Mouse (Mus musculus) heart, postnatal 14 days (tissue): ENCODE data around the gene Gm4869. TPM values are rescaled to one million over a fixed set of nuclear protein-coding genes. Genes with fewer than 3 reads are reported as not detected.
"Not testable (repeated sequence)": the region's sequence is repeated elsewhere in the genome, so short reads cannot be mapped to it uniquely, and the experiment has no call there.

ENCODE experiments used
- DNase-seq, 2 experiments: peaks; one replicate each; pipeline ENCODE4 v3.0.0; 2021 to 2022
- intact Hi-C: fragments of 180-260 bp; cut with DNase I; formaldehyde crosslinking; loops from one replicate; pipeline ENCODE4 v1.15.1; 2025
- long read RNA-seq, 2 experiments: library from polyadenylated mRNA; stranded (forward); transcript quantifications; one replicate each; pipeline ENCODE4 v2.0.0; 2021
- total RNA-seq, 2 experiments: library from RNA; stranded (reverse); gene quantifications; 2 replicates each; pipeline ENCODE4 v1.2.3; 2021

Gm4869 gene
- not detected for total RNA-seq
- long read RNA-seq, experiment 1: 0 reads
- long read RNA-seq, experiment 2: 0 reads

DNA sequence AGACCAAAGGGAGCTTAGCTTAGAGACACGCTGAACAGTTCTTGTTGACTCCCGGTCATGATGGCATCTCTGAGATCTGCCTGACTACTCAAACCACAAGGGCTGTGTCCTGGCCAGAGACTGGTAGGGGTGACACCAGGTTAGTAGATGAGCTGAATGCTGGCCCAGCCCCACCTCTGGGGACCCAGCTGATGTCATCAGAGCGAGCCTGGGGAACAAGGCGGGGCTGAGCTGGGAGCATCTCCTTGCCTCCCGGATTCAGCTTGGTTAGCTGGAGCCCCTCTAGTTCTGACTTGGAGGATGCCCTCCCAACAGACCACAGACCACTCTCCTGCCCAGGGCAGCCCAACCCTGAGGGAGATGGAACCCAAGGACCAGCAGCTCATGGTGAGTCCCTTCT lies at the start of gene Gm4869:
Gene Gm4869, plus strand, starts transcription at position 301 of the 400 bp plus-strand sequence.
- intact Hi-C loops: no loop called here
- DNase-seq: no peak

DNA sequence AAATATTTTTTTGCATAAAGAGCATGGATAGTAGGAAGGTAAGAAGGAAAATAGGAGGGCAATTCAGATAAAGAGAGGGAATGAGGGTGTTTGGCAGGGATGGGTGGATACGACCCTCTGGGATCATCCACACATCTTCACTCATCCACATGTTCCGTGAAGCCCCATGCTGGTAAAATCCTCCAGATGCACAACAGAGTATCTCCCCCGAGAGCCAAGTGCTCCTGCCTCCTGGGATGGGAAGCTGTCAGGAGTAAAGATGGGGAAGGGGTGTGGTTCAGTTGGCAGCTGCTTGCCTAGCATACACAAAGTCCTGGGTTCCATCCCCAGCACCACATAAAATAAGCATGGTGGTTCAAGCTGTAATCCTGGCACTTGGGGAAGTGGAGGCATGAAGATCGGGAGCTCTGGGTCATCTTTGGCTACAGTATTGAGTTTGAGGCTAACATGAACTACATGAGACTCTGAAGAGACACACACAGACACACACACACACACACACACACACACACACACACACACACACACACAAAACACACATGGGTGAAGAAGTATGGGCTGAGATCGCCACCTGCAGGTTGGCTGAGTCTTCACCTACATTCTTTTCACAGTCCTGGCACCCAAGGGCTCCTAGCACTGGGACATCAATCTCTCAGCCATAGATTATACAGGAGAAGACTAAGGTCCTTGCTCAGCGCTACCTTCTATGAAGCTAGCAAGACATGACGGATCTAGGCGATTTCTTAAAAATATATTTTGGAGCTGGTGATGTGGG lies 49.1 kb upstream of the Gm4869 start:
- peak in 1 of 2 experiments; percentile 42 for DNase-seq

GRCm38 (mm10) chr5:140402640-140403270 lies 42.7 kb upstream of the Gm4869 start:
- DNase-seq: no peak
- intact Hi-C loops: no loop called here

More for the DNA sequence above, 49.1 kb upstream of the Gm4869 start:
- intact Hi-C loops: loop anchor here (10.0 kb wide), 1 partner anchor 192 kb away; no protein-coding TSS in a partner anchor

- intact Hi-C loops: no loop called here
Observed at GRCm38 (mm10) chr5:140405126-140405525, 40.3 kb upstream of the Gm4869 start.

GRCm38 (mm10) chr5:140406666-140407065 lies 38.8 kb upstream of the Gm4869 start:
- DNase-seq: no peak
- intact Hi-C loops: no loop called here

More at GRCm38 (mm10) chr5:140405126-140405525, 40.3 kb upstream of the Gm4869 start:
- DNase-seq: no peak

DNA sequence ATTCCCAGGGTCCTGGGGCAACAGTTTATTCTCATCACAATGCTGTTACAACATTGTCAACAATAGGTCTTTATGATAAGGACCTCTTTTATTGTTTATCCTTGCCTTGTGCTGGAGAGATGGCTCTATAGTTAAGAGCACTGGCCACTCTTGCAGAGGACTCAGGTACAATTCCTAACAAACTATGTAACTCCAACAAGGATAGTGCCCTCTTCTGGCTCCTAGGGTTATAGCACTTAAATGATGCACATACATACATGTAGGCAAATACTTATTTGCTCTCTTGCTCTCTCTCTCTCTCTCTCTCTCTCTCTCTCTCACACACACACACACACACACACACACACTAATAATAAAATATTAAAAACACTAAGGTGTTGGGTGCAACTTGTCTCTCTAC lies 36.6 kb upstream of the Gm4869 start:
- intact Hi-C loops: no loop called here
- no peak for DNase-seq

- peak; percentile 65 to 76 for DNase-seq
- intact Hi-C loops: loop anchor here (5.0 to 10.0 kb wide), 2 partner anchors 79 to 577 kb away; partner anchors contain the start of gene Mrm2
Observed at GRCm38 (mm10) chr5:140411339-140411738, 34.1 kb upstream of the Gm4869 start.

DNA sequence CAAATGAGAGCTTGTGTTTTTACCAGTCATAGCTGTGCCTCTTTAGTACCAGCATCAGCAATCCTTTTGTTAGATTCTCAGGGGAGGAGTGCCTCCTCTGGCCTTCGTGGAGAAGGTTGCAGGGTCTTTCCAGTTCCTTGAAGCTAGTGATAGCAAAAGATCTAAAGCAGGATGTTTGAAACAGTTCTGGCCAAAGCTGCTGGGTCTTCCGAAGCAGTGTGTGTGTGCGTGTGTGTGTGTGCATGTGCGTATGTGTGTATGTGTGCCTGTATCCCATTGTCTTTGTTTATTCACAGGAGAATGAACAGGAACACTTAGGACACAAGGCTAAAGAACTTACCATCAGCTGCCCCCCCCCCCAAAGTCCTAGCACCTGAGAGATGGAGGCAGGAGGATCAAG lies 30.8 kb upstream of the Gm4869 start:
- no peak for DNase-seq
- intact Hi-C loops: loop anchor here (5.0 to 10.0 kb wide), 3 partner anchors 82 to 580 kb away; partner anchors contain the start of genes Chst12 and Mrm2

DNA sequence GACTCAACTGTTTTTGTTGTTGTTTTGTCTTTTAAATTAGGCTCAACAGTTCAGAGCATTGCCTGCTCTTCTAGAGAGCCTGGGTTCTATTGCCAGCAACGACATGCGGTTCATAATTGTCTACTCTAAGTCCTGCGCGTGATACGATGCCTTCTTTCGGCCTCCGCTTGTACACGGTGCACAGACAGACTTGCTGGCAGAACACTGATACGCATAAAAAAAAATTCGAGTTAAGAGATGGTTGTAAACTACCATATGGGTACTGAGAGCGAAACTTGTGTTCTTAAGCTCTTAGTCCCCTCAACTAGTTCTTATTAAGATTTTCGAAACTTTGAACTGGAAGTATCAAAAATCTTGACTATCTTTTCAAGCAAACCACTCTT lies 27.3 kb upstream of the Gm4869 start:
- DNase-seq: peak in 1 of 2 experiments; percentile 20
- intact Hi-C loops: loop anchor here (5.0 to 10.0 kb wide), 2 partner anchors 89 to 583 kb away; partner anchors contain the start of gene Chst12

DNA sequence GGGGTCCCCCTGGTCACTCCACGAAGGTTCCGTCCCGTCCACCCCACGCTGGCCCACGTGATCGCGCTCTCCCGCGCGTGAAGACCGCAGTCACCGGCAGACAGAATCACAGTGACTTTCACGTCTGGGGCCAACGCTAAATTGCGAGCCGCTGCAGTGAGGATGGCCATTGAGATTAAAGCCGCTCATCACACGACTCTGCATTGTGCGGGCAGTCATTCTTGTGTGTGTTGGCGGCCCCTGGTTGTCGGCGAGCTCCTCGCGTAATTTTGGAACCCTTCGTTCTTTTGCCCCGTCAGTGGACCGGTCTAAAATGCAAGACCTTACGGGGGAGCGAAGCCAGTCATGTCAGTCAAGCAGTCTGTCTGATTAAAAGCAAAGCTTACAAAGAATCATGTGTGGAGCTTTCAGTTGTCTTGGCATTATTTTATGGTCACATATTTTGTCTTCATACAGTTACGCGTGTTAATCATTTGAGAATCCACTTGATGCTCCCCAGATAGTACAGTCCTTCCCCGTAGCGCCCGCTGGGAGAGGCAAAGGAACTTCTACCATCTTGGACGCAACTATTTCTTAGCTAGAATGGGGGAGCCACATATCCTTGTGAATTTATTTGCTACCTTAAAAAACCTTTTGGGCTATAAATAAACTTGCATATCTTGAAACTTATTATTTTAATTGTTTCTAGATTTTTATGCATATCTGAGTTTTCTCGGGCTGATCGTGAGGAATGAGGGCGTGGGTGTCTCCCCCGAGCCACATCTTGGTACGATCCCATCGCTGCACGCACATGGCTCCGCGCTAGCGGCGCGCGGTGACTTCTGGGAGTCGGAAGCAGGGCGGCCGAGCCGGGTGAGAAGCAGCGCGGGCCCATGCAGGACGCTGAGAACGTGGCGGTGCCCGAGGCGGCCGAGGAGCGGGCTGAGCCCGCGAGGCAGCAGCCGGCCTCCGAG lies 26.7 kb upstream of the Gm4869 start, which contains the start of gene Eif3b:
Gene Eif3b, plus strand, starts transcription at position 840 of the 953 bp plus-strand sequence.
- DNase-seq: peak; percentile 89 to 90
- intact Hi-C loops: loop anchor here (5.0 to 10.0 kb wide), 2 partner anchors 89 to 584 kb away; partner anchors contain the start of gene Chst12

GRCm38 (mm10) chr5:140419442-140420080 lies 25.9 kb upstream of the Gm4869 start:
- intact Hi-C loops: loop anchor here (5.0 to 10.0 kb wide), 3 partner anchors 88 to 585 kb away; partner anchors contain the start of gene Chst12
- no peak for DNase-seq

DNA sequence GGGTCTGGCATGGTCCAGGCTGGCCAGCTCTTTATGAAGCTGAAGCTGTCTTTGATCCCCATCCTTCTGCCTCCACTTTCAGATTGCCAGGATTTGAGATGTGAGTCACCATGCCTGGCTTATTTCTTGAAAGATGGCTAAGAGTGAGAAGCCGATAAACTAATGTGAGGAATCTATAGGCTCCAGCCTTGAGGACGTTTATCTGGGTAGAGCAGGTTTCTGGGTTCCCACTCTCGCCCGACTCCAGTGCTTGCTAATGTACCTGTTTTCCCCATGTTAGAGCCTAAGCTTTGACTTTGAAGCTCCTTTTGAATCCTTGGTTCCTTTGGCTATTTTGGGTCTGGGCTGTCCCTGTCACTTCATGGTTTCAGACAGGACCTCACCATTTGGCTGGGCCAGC lies 24.8 kb upstream of the Gm4869 start:
- intact Hi-C loops: loop anchor here (5.0 kb wide), 1 partner anchor 117 kb away; no protein-coding TSS in a partner anchor
- DNase-seq: no peak

DNA sequence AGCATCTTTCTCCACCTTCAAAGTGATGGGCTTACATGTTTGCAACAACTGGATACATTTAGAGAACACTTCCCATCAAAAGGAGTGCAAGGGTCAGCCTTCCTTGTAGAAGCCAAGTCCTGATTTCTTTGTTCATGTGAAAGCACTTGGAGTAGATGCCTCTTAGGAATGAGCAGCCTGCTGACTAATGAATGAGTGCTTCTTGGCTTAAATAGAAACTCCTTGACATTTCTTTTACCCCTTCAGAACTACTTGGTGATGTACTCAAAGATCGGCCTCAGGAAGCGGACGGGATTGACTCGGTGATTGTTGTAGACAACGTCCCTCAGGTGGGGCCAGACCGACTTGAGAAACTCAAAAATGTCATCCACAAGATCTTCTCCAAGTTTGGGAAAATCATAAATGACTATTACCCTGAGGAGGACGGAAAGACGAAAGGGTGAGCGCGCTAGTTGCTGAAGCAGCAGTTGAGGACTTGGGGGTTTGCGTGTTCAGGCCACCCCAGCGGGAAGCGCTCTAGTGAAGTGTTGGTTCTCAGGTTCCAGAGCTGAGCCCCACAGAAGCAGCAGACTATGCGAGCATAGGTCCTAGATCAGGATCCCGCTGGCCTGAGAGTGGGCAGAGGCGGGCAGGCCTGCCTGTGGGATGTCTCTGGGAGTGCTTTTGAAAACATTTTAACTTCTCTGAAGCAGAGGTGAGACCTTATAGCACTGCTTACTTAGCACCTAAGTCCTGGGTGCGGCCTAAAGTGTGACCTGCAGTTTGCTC lies 20.2 kb upstream of the Gm4869 start:
- DNase-seq: no peak
- intact Hi-C loops: no loop called here

DNA sequence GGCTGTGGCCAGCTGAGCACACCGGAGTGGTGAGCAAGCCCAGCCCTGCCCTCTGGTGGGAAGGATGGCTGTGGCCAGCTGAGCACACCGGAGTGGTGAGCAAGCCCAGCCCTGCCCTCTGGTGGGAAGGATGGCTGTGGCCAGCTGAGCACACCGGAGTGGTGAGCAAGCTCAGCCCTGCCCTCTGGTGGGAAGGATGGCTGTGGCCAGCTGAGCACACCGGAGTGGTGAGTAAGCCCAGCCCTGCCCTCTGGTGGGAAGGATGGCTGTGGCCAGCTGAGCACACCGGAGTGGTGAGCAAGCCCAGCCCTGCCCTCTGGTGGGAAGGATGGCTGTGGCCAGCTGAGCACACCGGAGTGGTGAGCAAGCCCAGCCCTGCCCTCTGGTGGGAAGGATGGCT lies 6.3 kb upstream of the Gm4869 start:
- DNase-seq, intact Hi-C loops: not testable (repeated sequence)

DNA sequence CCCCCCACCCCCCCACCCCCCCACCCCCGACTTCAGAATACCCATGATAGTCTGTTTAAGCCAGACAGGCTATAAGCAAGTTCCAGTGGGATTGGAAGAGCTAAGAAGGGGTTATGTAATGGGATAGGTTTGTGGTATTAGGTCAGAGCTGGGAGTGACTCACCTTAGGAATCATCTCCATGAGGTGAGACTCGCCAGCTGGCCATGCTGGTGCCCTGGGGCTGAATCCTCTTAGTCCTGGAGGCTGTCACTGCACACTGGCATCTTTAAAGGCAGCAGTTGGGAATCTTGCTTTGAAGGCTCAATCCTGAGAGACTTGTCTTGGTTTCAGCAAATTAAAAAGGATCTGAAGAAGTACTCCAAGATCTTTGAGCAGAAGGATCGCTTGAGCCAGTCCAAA lies 4.0 kb upstream of the Gm4869 start:
- no peak for DNase-seq
- intact Hi-C loops: no loop called here

GRCm38 (mm10) chr5:140444012-140444411 lies 1.4 kb upstream of the Gm4869 start:
- intact Hi-C loops: no loop called here
- DNase-seq: no peak

GRCm38 (mm10) chr5:140446054-140446453 lies 609 bp downstream of the Gm4869 start:
- intact Hi-C loops: no loop called here
- no peak for DNase-seq

- intact Hi-C loops: no loop called here
- DNase-seq: no peak
Observed at GRCm38 (mm10) chr5:140454488-140454887, 9.0 kb downstream of the Gm4869 start.

GRCm38 (mm10) chr5:140455466-140455865 lies 10.0 kb downstream of the Gm4869 start:
- peak in 1 of 2 experiments; percentile 12 for DNase-seq
- intact Hi-C loops: no loop called here
